Mouse (Mus musculus): Measurements from ENCODE around the gene R3hdm1. TPM values are rescaled to one million over a fixed set of nuclear protein-coding genes. Genes with fewer than 3 reads are reported as not detected.

R3hdm1 gene
- polyA plus RNA-seq, 1 experiment from 2014 or later: 87.3 TPM

DNA sequence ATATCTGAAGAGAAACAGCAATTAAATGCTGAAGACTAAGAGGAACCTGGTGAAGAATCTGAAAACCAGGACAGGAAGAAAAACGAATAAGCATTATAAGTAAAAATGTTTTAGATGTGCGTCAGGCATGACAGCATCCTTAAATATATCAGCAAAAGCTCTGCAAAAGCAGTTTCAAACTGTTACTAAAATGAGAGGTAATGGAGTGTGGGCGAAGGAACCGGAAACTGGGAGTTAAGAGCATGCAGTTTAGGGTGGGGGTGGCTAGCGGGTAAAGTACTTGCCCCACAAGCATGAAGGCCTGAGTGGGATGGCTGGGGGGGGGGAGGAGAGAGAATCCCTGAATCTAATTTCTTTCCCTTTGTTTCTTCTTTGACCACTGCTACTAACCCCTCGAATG lies 30.1 kb upstream of the R3hdm1 start:
- Histone ChIP-seq H3K36me3 (replicated peaks; ENCODE audit: control insufficient read depth, insufficient read depth) (no peaks in the 10 kb centered on the region), H3K9me3 (ENCODE audit: control insufficient read depth, low read length) (no peaks in the 10 kb centered on the region), H3K27me3 (ENCODE audit: control insufficient read depth, insufficient read depth, low read length) (no peaks in the 10 kb centered on the region), H3K4me3 (replicated peaks; ENCODE audit: low read length) (no peak overlapping the region), H3K4me1 (replicated peaks; ENCODE audit: control insufficient read depth, insufficient read depth, low read length) (no peaks in the 10 kb centered on the region), H3K9ac (no peak overlapping the region), H3K4me2 (replicated peaks) (no peak overlapping the region), H3K27ac (no peak overlapping the region)
- no peak for ATAC-seq (ENCODE audit: low FRiP score)
- 89% methylated on average over 6 of the region's 6 CpGs for WGBS
- DNase-seq (ENCODE audit: low spot score): no peak

DNA sequence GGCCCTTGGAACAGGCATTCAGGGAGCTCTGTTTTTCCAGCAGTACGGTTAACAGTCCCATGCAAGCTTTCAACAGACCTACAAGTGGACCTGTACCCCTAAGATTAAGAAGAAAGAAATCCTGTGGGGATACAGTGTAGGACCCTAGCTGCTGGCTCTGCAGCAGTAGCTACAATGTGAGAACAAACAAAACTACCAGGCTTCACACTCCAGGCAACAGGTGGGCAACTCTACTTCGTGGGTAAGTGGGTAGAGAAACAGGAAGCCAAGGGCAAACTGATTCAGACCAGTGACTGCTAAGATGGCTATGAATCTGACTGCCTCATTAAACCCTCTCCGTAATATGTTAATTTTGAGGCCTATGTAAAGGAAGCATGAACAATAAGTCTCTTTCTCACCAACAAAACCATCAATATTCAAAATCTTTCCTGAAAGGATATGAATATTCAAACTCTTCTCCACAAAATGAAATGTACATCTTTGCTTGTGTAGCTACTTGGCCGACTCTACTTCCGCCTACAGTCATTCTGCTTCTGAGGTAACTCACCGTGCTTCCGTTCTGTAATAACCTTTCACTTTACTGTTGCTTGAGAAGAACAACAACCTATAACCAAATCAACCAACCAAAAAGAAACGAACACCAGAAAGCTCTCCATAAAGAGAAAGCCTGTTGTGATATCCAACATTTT lies 26.2 kb upstream of the R3hdm1 start:
- ATAC-seq (ENCODE audit: low FRiP score): no peak
- Histone ChIP-seq H3K9me3 (ENCODE audit: control insufficient read depth, low read length) (no peaks in the 10 kb centered on the region), H3K4me3 (replicated peaks; ENCODE audit: low read length) (no peak overlapping the region), H3K27ac (no peak overlapping the region), H3K36me3 (replicated peaks; ENCODE audit: control insufficient read depth, insufficient read depth) (no peaks in the 10 kb centered on the region), H3K27me3 (ENCODE audit: control insufficient read depth, insufficient read depth, low read length) (no peaks in the 10 kb centered on the region), H3K4me2 (replicated peaks) (no peak overlapping the region), H3K4me1 (replicated peaks; ENCODE audit: control insufficient read depth, insufficient read depth, low read length) (no peaks in the 10 kb centered on the region), H3K9ac (no peak overlapping the region)
- no peak for DNase-seq (ENCODE audit: low spot score)
- WGBS: 79% methylated on average over 8 of the region's 8 CpGs

DNA sequence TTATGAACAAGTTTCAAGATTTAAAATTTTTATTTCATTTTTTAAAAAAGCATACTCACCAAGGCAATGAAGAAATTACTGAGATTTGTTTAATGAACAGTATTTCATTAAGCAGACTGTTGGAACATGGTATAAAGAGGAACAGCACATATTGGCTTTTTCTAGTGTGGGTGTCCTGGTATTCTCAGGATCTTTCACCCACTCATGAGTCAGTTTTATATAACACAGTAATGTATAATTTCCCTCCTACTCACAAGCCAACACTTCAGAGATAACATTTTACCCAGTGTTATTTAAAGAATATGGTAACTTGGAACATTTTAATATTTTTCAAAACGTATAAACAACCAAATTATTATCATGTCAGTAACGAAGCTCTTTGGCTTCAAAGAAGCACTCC lies 25.3 kb upstream of the R3hdm1 start:
- H3K9ac ChIP-seq: no peak overlapping the region
- no peak overlapping the region for H3K27ac ChIP-seq
- H3K4me2 ChIP-seq (replicated peaks): no peak overlapping the region
- WGBS: over 99% methylated on average over 2 of the region's 2 CpGs
- DNase-seq (ENCODE audit: low spot score) (no peak), ATAC-seq (ENCODE audit: low FRiP score) (no peak)
- no peaks in the 10 kb centered on the region for H3K27me3 ChIP-seq (ENCODE audit: control insufficient read depth, insufficient read depth, low read length)
- H3K4me3 ChIP-seq (replicated peaks; ENCODE audit: low read length): no peak overlapping the region
- no peaks in the 10 kb centered on the region for H3K9me3 ChIP-seq (ENCODE audit: control insufficient read depth, low read length)
- peaks cover 1% of the 10 kb centered on the region; the same call in 1 of the 2 replicates for H3K4me1 ChIP-seq (replicated peaks; ENCODE audit: control insufficient read depth, insufficient read depth, low read length)
- H3K36me3 ChIP-seq (replicated peaks; ENCODE audit: control insufficient read depth, insufficient read depth): no peaks in the 10 kb centered on the region

DNA sequence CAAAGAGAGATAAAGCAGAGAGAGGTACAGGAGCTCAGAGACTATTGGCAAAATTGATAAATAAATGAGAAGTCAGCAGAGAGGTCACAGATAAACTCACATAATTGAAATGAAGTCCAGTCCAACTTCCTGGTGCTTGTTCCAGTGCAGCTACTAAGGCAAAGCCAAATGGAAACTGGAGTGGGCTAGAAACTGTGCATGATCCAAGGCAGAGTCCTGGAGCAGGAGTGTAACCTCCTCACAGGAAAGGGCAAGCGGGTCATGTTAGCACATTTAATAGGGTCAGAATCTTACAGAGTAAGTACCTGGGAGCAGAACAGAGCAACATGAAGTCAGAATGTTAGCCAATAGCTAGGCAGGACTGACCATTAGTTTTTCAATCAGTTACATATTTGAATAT lies 24.5 kb upstream of the R3hdm1 start:
- ATAC-seq (ENCODE audit: low FRiP score) (no peak), DNase-seq (ENCODE audit: low spot score) (no peak)
- no peak overlapping the region for H3K9ac ChIP-seq
- peaks cover 4% of the 10 kb centered on the region; the same call in 1 of the 2 replicates for H3K4me1 ChIP-seq (replicated peaks; ENCODE audit: control insufficient read depth, insufficient read depth, low read length)
- H3K36me3 ChIP-seq (replicated peaks; ENCODE audit: control insufficient read depth, insufficient read depth): no peaks in the 10 kb centered on the region
- H3K27ac ChIP-seq: no peak overlapping the region
- H3K4me3 ChIP-seq (replicated peaks; ENCODE audit: low read length): no peak overlapping the region
- no peaks in the 10 kb centered on the region for H3K9me3 ChIP-seq (ENCODE audit: control insufficient read depth, low read length)
- H3K4me2 ChIP-seq (replicated peaks): no peak overlapping the region
- WGBS: 100% methylated on average over 1 of the region's 1 CpGs
- H3K27me3 ChIP-seq (ENCODE audit: control insufficient read depth, insufficient read depth, low read length): no peaks in the 10 kb centered on the region

DNA sequence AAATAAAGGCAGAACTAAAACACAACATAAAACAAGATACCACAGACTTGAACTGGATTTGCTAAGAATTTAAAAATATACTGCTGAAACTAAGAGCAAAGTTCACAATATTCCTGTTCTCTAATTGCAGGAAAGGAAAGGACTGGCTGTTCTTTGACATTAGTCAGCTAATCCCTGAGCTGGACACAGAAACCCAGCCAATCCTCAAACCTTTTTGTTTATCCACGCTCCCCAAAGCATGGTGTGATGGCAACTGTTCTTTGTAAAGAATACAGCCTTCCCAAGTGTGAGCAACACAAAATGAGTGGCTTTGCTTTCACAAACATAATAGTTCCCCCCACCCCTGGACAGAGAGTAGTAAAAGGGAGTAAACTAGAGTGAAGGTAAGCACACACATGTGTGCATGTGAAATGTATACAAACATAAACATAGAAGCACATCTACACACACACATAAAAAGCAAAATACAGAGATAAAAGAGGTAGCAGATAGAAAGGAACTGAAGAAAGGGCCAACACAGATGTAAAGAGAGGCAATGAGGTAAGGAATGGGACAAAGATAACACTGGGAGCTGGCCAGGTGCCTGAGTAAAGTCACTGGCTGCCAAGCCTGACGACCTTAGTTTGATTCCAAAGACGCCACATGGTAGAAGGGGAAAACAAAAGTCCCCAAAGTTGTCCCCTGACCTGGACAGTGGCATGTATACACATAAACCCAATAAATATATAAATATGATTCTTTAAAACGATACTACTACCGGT lies 22.0 kb upstream of the R3hdm1 start:
- no peak overlapping the region for H3K9ac ChIP-seq
- no peak overlapping the region for H3K4me3 ChIP-seq (replicated peaks; ENCODE audit: low read length)
- DNase-seq (ENCODE audit: low spot score) (no peak), ATAC-seq (ENCODE audit: low FRiP score) (no peak)
- no peak overlapping the region for H3K4me2 ChIP-seq (replicated peaks)
- peaks cover 4% of the 10 kb centered on the region; the same call in 1 of the 2 replicates for H3K4me1 ChIP-seq (replicated peaks; ENCODE audit: control insufficient read depth, insufficient read depth, low read length)
- no peaks in the 10 kb centered on the region for H3K9me3 ChIP-seq (ENCODE audit: control insufficient read depth, low read length)
- WGBS: 85% methylated on average over 5 of the region's 5 CpGs
- H3K27ac ChIP-seq: no peak overlapping the region
- no peaks in the 10 kb centered on the region for H3K27me3 ChIP-seq (ENCODE audit: control insufficient read depth, insufficient read depth, low read length)
- no peaks in the 10 kb centered on the region for H3K36me3 ChIP-seq (replicated peaks; ENCODE audit: control insufficient read depth, insufficient read depth)

DNA sequence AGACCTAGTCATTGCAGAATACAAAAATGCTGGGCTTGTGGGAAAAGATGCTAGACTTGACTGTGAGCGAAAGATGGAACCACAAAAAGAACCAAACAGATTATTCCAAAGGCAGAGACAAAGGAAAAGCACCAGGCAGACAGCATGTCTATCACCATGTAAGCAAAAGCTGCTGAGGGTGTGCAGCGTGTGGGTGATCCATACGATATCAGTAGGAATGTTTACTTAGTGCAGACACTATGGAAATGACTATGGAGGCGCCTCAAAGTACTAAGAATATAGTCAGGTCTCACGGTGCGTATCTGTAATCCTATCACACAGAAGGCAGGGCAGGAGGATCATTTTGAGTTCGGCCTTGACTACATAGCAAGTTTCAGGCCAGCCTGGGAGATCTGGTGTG lies 21.2 kb upstream of the R3hdm1 start:
- 95% methylated on average over 7 of the region's 7 CpGs for WGBS
- Histone ChIP-seq H3K27me3 (ENCODE audit: control insufficient read depth, insufficient read depth, low read length) (no peaks in the 10 kb centered on the region), H3K9ac (no peak overlapping the region), H3K36me3 (replicated peaks; ENCODE audit: control insufficient read depth, insufficient read depth) (no peaks in the 10 kb centered on the region), H3K4me1 (replicated peaks; ENCODE audit: control insufficient read depth, insufficient read depth, low read length) (peaks cover 4% of the 10 kb centered on the region; the same call in 1 of the 2 replicates), H3K9me3 (ENCODE audit: control insufficient read depth, low read length) (no peaks in the 10 kb centered on the region), H3K27ac (no peak overlapping the region), H3K4me2 (replicated peaks) (no peak overlapping the region), H3K4me3 (replicated peaks; ENCODE audit: low read length) (no peak overlapping the region)
- no peak for DNase-seq (ENCODE audit: low spot score)
- ATAC-seq (ENCODE audit: low FRiP score): no peak

DNA sequence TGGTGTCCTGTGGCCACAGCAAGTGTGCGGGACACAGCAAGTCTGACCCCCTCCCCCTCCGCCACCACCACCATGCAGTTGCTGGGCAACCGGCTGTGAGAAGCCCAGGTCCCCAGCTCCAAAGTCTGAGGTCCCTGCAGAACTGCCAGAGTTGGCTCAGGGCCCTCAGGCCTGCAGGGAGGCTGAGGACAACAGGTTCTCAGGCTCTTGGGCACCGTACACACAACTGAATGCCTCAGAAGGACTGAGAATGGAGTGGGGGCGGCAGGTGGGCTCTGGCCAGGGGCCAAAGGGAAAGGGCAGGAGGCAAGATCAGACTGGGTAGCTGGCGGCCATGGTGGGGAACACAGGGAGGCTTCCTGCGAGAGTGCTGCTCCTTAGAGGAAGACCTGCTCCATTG lies 20.3 kb upstream of the R3hdm1 start:
- DNase-seq (ENCODE audit: low spot score): no peak
- Histone ChIP-seq H3K27me3 (ENCODE audit: control insufficient read depth, insufficient read depth, low read length) (no peaks in the 10 kb centered on the region), H3K27ac (no peak overlapping the region), H3K9me3 (ENCODE audit: control insufficient read depth, low read length) (no peaks in the 10 kb centered on the region), H3K36me3 (replicated peaks; ENCODE audit: control insufficient read depth, insufficient read depth) (no peaks in the 10 kb centered on the region), H3K4me2 (replicated peaks) (no peak overlapping the region), H3K9ac (no peak overlapping the region), H3K4me3 (replicated peaks; ENCODE audit: low read length) (no peak overlapping the region), H3K4me1 (replicated peaks; ENCODE audit: control insufficient read depth, insufficient read depth, low read length) (peaks cover 4% of the 10 kb centered on the region; the same call in 1 of the 2 replicates)
- ATAC-seq (ENCODE audit: low FRiP score): peak; percentile 43; the same call in 1 of the 2 replicates
- WGBS: 62% methylated on average over 7 of the region's 7 CpGs

DNA sequence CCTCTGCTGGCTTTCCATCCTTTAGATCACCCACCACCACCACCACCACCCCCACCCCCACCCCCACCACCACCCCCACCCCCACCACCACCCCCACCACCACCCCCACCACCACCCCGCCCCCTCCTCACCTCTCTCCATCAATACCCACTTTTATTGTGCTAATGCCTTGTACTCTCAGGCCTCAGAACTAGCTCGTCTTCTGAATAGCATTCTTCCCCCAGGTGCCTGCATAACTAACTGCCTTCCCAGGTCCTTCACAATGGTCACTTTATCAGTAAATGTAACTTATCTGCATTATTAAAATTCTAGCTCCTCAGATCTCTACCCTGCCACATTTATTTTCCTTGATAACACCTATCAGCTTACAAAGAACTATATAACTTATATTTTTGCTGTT lies 8.4 kb upstream of the R3hdm1 start:
- H3K4me3 ChIP-seq (replicated peaks; ENCODE audit: low read length): no peak overlapping the region
- no peaks in the 10 kb centered on the region for H3K4me1 ChIP-seq (replicated peaks; ENCODE audit: control insufficient read depth, insufficient read depth, low read length)
- H3K27ac ChIP-seq: no peak overlapping the region
- WGBS: 50% methylated on average over 1 of the region's 2 CpGs
- ATAC-seq (ENCODE audit: low FRiP score): no peak
- no peaks in the 10 kb centered on the region for H3K9me3 ChIP-seq (ENCODE audit: control insufficient read depth, low read length)
- H3K27me3 ChIP-seq (ENCODE audit: control insufficient read depth, insufficient read depth, low read length): no peaks in the 10 kb centered on the region
- H3K9ac ChIP-seq: no peak overlapping the region
- DNase-seq (ENCODE audit: low spot score): no peak
- H3K4me2 ChIP-seq (replicated peaks): no peak overlapping the region
- H3K36me3 ChIP-seq (replicated peaks; ENCODE audit: control insufficient read depth, insufficient read depth): no peaks in the 10 kb centered on the region; the same call in 1 of the 2 replicates

DNA sequence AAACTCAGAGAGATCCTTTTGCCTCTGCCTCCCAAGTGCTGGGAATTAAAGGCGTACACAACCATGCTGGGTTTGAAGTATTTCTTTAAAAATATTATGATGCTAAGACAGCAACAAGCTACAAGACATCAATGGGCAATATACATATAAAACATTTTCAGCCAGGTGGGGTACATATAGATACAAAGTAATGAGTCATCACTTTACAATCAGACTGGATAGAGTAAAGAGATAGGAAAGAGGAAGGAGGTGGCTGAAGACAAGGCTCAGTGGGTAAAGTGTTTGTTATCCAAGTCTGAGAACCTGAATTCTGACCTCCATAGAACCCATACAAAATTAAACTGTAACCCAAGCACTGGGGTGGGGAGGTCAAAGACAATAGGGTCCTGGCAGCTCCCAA lies 4.8 kb upstream of the R3hdm1 start:
- H3K4me2 ChIP-seq (replicated peaks): no peak overlapping the region
- H3K4me3 ChIP-seq (replicated peaks; ENCODE audit: low read length): no peak overlapping the region
- DNase-seq (ENCODE audit: low spot score): no peak
- ATAC-seq (ENCODE audit: low FRiP score): no peak
- no peak overlapping the region for H3K9ac ChIP-seq
- H3K4me1 ChIP-seq (replicated peaks; ENCODE audit: control insufficient read depth, insufficient read depth, low read length): no peaks in the 10 kb centered on the region
- H3K27ac ChIP-seq: no peak overlapping the region
- H3K9me3 ChIP-seq (ENCODE audit: control insufficient read depth, low read length): no peaks in the 10 kb centered on the region
- 91% methylated on average over 1 of the region's 1 CpGs for WGBS
- H3K36me3 ChIP-seq (replicated peaks; ENCODE audit: control insufficient read depth, insufficient read depth): no peaks in the 10 kb centered on the region
- no peaks in the 10 kb centered on the region for H3K27me3 ChIP-seq (ENCODE audit: control insufficient read depth, insufficient read depth, low read length)
